Mouse (Mus musculus): ENCODE data around the gene Cks2.

Cks2 gene

GRCm38 (mm10) chr13:51679332-51679731, 34.3 kb downstream of the Cks2 start:
- DNase-seq (ENCODE audit: low spot score in 2 of 2): no peak

- no peak for DNase-seq (ENCODE audit: low spot score in 2 of 2)
Measured at GRCm38 (mm10) chr13:51681076-51681475, 36.0 kb downstream of the Cks2 start.

- DNase-seq (ENCODE audit: low spot score in 2 of 2): no peak
Measured at GRCm38 (mm10) chr13:51681634-51682033, 36.6 kb downstream of the Cks2 start.

- DNase-seq (ENCODE audit: low spot score in 2 of 2): no peak
Measured at GRCm38 (mm10) chr13:51685290-51685966, 40.4 kb downstream of the Cks2 start.

- DNase-seq (ENCODE audit: low spot score in 2 of 2): no peak
Measured at GRCm38 (mm10) chr13:51686966-51687365, 41.9 kb downstream of the Cks2 start.

GRCm38 (mm10) chr13:51688688-51689087, 43.7 kb downstream of the Cks2 start:
- no peak for DNase-seq (ENCODE audit: low spot score in 2 of 2)

GRCm38 (mm10) chr13:51696481-51696880, 51.4 kb downstream of the Cks2 start:
- DNase-seq (ENCODE audit: low spot score in 2 of 2): no peak

GRCm38 (mm10) chr13:51697455-51697854, 52.4 kb downstream of the Cks2 start:
- no peak for DNase-seq (ENCODE audit: low spot score in 2 of 2)

GRCm38 (mm10) chr13:51697897-51698296, 52.9 kb downstream of the Cks2 start:
- no peak for DNase-seq (ENCODE audit: low spot score in 2 of 2)

- DNase-seq (ENCODE audit: low spot score in 2 of 2): no peak
Measured at GRCm38 (mm10) chr13:51698318-51698717, 53.3 kb downstream of the Cks2 start.

Measured in spleen, postnatal 14 days (tissue).